Comparison of ENCODE assay signal across 25 mouse cellular contexts in genomic region chr8:76998276-76998675, GRCm38 (mm10).
"Had no signal": no experiment of that assay in that cellular context is flagged by ENCODE, and none has a peak within 500 bp of the region (broad histone marks: within the 10 kb centered on the region; RNA-seq: fewer than 3 reads in every experiment).

No protein-coding gene starts in this region.

- H3K27ac ChIP-seq: heart, embryonic 10.5 days; hindbrain, embryonic 10.5 days; hindbrain, embryonic 12.5 days; hindbrain, embryonic 14.5 days; kidney, embryonic 15.5 days; kidney, postnatal 0 days; left cerebral cortex, adult 2 months; limb, embryonic 10.5 days; limb, embryonic 12.5 days; liver, embryonic 13.5 days had no signal

- ATAC-seq: forebrain, postnatal 0 days; hindbrain, embryonic 16.5 days; inflammation-experienced regulatory T-cells, adult 6 months had no signal

- H3K9ac ChIP-seq: forebrain, postnatal 0 days; heart, embryonic 12.5 days; hindbrain, embryonic 12.5 days; hindbrain, embryonic 14.5 days; kidney, embryonic 15.5 days; limb, embryonic 12.5 days; liver, embryonic 13.5 days had no signal

- H3K27me3 ChIP-seq: heart, embryonic 12.5 days; hindbrain, embryonic 12.5 days; kidney, embryonic 15.5 days; limb, embryonic 12.5 days; liver, embryonic 13.5 days had no signal

- H3K9me3 ChIP-seq: heart, embryonic 10.5 days; heart, embryonic 12.5 days; hindbrain, embryonic 10.5 days; hindbrain, embryonic 12.5 days; kidney, embryonic 15.5 days; limb, embryonic 10.5 days; liver, embryonic 13.5 days had no signal

- H3K36me3 ChIP-seq: heart, embryonic 10.5 days; heart, embryonic 12.5 days; hindbrain, embryonic 10.5 days; hindbrain, embryonic 12.5 days; kidney, embryonic 15.5 days; limb, embryonic 10.5 days; limb, embryonic 12.5 days; liver, embryonic 13.5 days had no signal

- H3K4me1 ChIP-seq: heart, embryonic 10.5 days; heart, embryonic 12.5 days; hindbrain, embryonic 10.5 days; hindbrain, embryonic 12.5 days; kidney, embryonic 15.5 days; limb, embryonic 10.5 days; limb, embryonic 12.5 days had no signal

- H3K4me3 ChIP-seq: heart, embryonic 10.5 days; heart, embryonic 12.5 days; hindbrain, embryonic 10.5 days; hindbrain, embryonic 12.5 days; kidney, embryonic 15.5 days; left cerebral cortex, adult 2 months; limb, embryonic 10.5 days; limb, embryonic 12.5 days; liver, embryonic 13.5 days had no signal

- DNase-seq: forebrain, postnatal 0 days; gastrocnemius, postnatal 14 days; gastrocnemius, postnatal 36 days; heart, adult 18-20 months; heart, postnatal 10 days; heart, postnatal 4 days; kidney, adult 11 months; kidney, adult 2 months; kidney, adult 9 months; kidney, postnatal 14 days; kidney, postnatal 36 days; liver; liver, embryonic 13.5 days had no signal

- H3K4me2 ChIP-seq: heart, embryonic 12.5 days; hindbrain, embryonic 12.5 days; hindbrain, embryonic 14.5 days; kidney, embryonic 15.5 days; limb, embryonic 12.5 days; liver, embryonic 13.5 days had no signal
